Mouse (Mus musculus) heart, postnatal 0 days (tissue): ENCODE measurements around the gene Epm2aip1.

ENCODE experiments used
- CTCF ChIP-seq: IDR thresholded peaks from 2 replicates; pipeline ENCODE4 v1.5.1; 2016; ENCODE audit warnings: antibody characterized with exemption, control low read depth, low read depth
- EP300 ChIP-seq: IDR thresholded peaks from 2 replicates; pipeline ENCODE4 v1.6.1; 2016; ENCODE audit warnings: antibody characterized with exemption, low read depth

GRCm38 (mm10) chr9:111296433-111296832, 24.7 kb downstream of the Epm2aip1 start:
- TF ChIP-seq EP300, result no peak
- TF ChIP-seq CTCF, result no peak
